Mouse (Mus musculus): ENCODE data around the gene Naxe. TPM values are rescaled to one million over a fixed set of nuclear protein-coding genes. Genes with fewer than 3 reads are reported as not detected.

The Naxe gene
- 10 to 100 TPM; 52.5 to 57.1 TPM for total RNA-seq (2021)
- long read RNA-seq, experiment 1, transcript Naxe-201 (6 exons, 908 nt): major isoform, 37 of 43 reads
- long read RNA-seq, experiment 1, partial matches to known transcripts: 2 of 43 reads
- long read RNA-seq, experiment 1, other reads (novel, unspliced or antisense): 4 of 43 reads
- long read RNA-seq, experiment 2, transcript Naxe-201 (6 exons, 908 nt): major isoform, 28 of 36 reads
- long read RNA-seq, experiment 2, partial matches to known transcripts: 4 of 36 reads
- long read RNA-seq, experiment 2, other reads (novel, unspliced or antisense): 4 of 36 reads

- peak; percentile 87 for DNase-seq
Observed at GRCm38 (mm10) chr3:88057902-88058696, at the start of gene Naxe. Gene Naxe, minus strand, starts transcription at chr3:88058495.

- no peak for DNase-seq
Observed at GRCm38 (mm10) chr3:88106126-88106525, 47.8 kb upstream of the Naxe start.

GRCm38 (mm10) chr3:88102611-88103010, 44.3 kb upstream of the Naxe start:
- no peak for DNase-seq

- DNase-seq: no peak
Observed at GRCm38 (mm10) chr3:88102196-88102595, 43.9 kb upstream of the Naxe start.

- DNase-seq: no peak
Observed at GRCm38 (mm10) chr3:88101736-88102135, 43.4 kb upstream of the Naxe start.

- no peak for DNase-seq
Observed at GRCm38 (mm10) chr3:88100251-88100650, 42.0 kb upstream of the Naxe start.

GRCm38 (mm10) chr3:88097666-88098065, 39.4 kb upstream of the Naxe start:
- no peak for DNase-seq

GRCm38 (mm10) chr3:88094126-88094525, 35.8 kb upstream of the Naxe start:
- DNase-seq: no peak

GRCm38 (mm10) chr3:88090616-88091015, 32.3 kb upstream of the Naxe start:
- no peak for DNase-seq

- DNase-seq: no peak
Observed at GRCm38 (mm10) chr3:88090106-88090505, 31.8 kb upstream of the Naxe start.

GRCm38 (mm10) chr3:88087688-88088087, 29.4 kb upstream of the Naxe start:
- no peak for DNase-seq

GRCm38 (mm10) chr3:88085459-88085858, 27.2 kb upstream of the Naxe start:
- no peak for DNase-seq

- no peak for DNase-seq
Observed at GRCm38 (mm10) chr3:88084001-88084400, 25.7 kb upstream of the Naxe start.

- DNase-seq: no peak
Observed at GRCm38 (mm10) chr3:88082663-88083062, 24.4 kb upstream of the Naxe start.

- DNase-seq: no peak
Observed at GRCm38 (mm10) chr3:88082224-88082618, 23.9 kb upstream of the Naxe start.

GRCm38 (mm10) chr3:88081345-88082223, 23.3 kb upstream of the Naxe start, which contains the start of gene Iqgap3:
Gene Iqgap3, plus strand, starts transcription at chr3:88081971.
- DNase-seq: peak; percentile 90

- DNase-seq: no peak
Observed at GRCm38 (mm10) chr3:88078204-88078603, 19.9 kb upstream of the Naxe start, which contains the start of gene Ttc24. Gene Ttc24, minus strand, starts transcription at chr3:88078304.

GRCm38 (mm10) chr3:88077441-88077840, 19.1 kb upstream of the Naxe start:
- DNase-seq: no peak

GRCm38 (mm10) chr3:88074766-88075165, 16.5 kb upstream of the Naxe start:
- no peak for DNase-seq

GRCm38 (mm10) chr3:88074351-88074750, 16.1 kb upstream of the Naxe start:
- no peak for DNase-seq

GRCm38 (mm10) chr3:88073631-88074030, 15.3 kb upstream of the Naxe start:
- DNase-seq: no peak

- peak; percentile 87 for DNase-seq
Observed at GRCm38 (mm10) chr3:88071783-88072182, 13.5 kb upstream of the Naxe start.
